Mouse (Mus musculus) erythroblast, embryonic 14.5 days (primary cell): ENCODE data around the gene Syne3. TPM values are rescaled to one million over a fixed set of nuclear protein-coding genes. Genes with fewer than 3 reads are reported as not detected.

Source experiments
- H3K27me3 ChIP-seq: 2 replicates; pipeline ENCODE4 v1.6.1; 2012; ENCODE audit warnings: inconsistent platforms; ENCODE audit not compliant: control insufficient read depth
- H3K36me3 ChIP-seq: 2 replicates; pipeline ENCODE4 v1.6.1; 2012; ENCODE audit warnings: mild to moderate bottlenecking, inconsistent platforms; ENCODE audit not compliant: control insufficient read depth
- H3K4me1 ChIP-seq: 2 replicates; pipeline ENCODE4 v1.6.1; 2012; ENCODE audit warnings: inconsistent platforms; ENCODE audit not compliant: control insufficient read depth
- H3K4me3 ChIP-seq: replicated peaks from 2 replicates; pipeline ENCODE3; 2012; ENCODE audit warnings: moderate library complexity, mild to moderate bottlenecking, inconsistent platforms
- H3K9me3 ChIP-seq: 2 replicates; pipeline ENCODE4 v1.6.1; 2012; ENCODE audit warnings: low read length, inconsistent platforms, mixed read lengths; ENCODE audit not compliant: control insufficient read depth
- GATA1 ChIP-seq: IDR thresholded peaks from 2 replicates; pipeline ENCODE4 v1.6.1; 2012; ENCODE audit warnings: low read length, inconsistent platforms, mixed read lengths
- TAL1 ChIP-seq: IDR thresholded peaks from 3 replicates; pipeline ENCODE4 v1.6.1; 2012; ENCODE audit warnings: low read length, inconsistent platforms, mixed read lengths
- polyA plus RNA-seq: library from polyadenylated mRNA; stranded (reverse); fragments of >175 nt; gene quantifications from 2 replicates; pipeline ENCODE4 v1.2.3, GENCODE M21; 2012

Syne3 gene
- polyA plus RNA-seq, 1 experiment: 1.2 TPM

GRCm38 (mm10) chr12:104882533-104882932 is 127.1 kb downstream of the Syne3 start:
- Histone ChIP-seq H3K27me3 (no peaks in the 10 kb centered on the region), H3K36me3 (no peaks in the 10 kb centered on the region), H3K4me1 (no peaks in the 10 kb centered on the region), H3K9me3 (peaks cover 4% of the 10 kb centered on the region), H3K4me3 (no peak overlapping the region)
- no peak for TF ChIP-seq GATA1
- TF ChIP-seq TAL1: no peak

- TF ChIP-seq GATA1 (no peak), TAL1 (no peak)
- H3K9me3 ChIP-seq: peaks cover 4% of the 10 kb centered on the region
- H3K4me3 ChIP-seq: no peak overlapping the region
Observed at GRCm38 (mm10) chr12:104882061-104882460, 127.5 kb downstream of the Syne3 start.

GRCm38 (mm10) chr12:104881518-104882060 is 128.0 kb downstream of the Syne3 start:
- TF ChIP-seq TAL1 (no peak), GATA1 (no peak)
- no peaks in the 10 kb centered on the region for H3K36me3 ChIP-seq

More at GRCm38 (mm10) chr12:104882061-104882460, 127.5 kb downstream of the Syne3 start:
- Histone ChIP-seq H3K27me3 (no peaks in the 10 kb centered on the region), H3K4me1 (no peaks in the 10 kb centered on the region), H3K36me3 (no peaks in the 10 kb centered on the region)

GRCm38 (mm10) chr12:104880367-104880766 is 129.2 kb downstream of the Syne3 start:
- H3K4me3 ChIP-seq: no peak overlapping the region
- peaks cover 4% of the 10 kb centered on the region for H3K9me3 ChIP-seq
- TF ChIP-seq GATA1 (no peak), TAL1 (no peak)
- no peaks in the 10 kb centered on the region for H3K27me3 ChIP-seq
- no peaks in the 10 kb centered on the region for H3K4me1 ChIP-seq
- H3K36me3 ChIP-seq: no peaks in the 10 kb centered on the region

More at GRCm38 (mm10) chr12:104881518-104882060, 128.0 kb downstream of the Syne3 start:
- H3K9me3 ChIP-seq: peaks cover 4% of the 10 kb centered on the region
- no peak overlapping the region for H3K4me3 ChIP-seq
- H3K4me1 ChIP-seq: no peaks in the 10 kb centered on the region
- H3K27me3 ChIP-seq: no peaks in the 10 kb centered on the region

Other genes with a start within 250 kb of the Syne3 start
- gene Clmn, start 144.7 kb downstream of the Syne3 start, polyA plus RNA-seq: under 0.01 and 0.01 TPM in 2 replicates
- 218 and 245 TPM in 2 replicates for gene Glrx5, start 22.9 kb upstream of the Syne3 start, polyA plus RNA-seq
- gene Tcl1b2, start 136.2 kb upstream of the Syne3 start, polyA plus RNA-seq: not detected in 2 replicates
- not detected in 2 replicates for gene Tcl1b1, start 149.9 kb upstream of the Syne3 start, polyA plus RNA-seq
- gene Tcl1b5, start 166.5 kb upstream of the Syne3 start, polyA plus RNA-seq: not detected in 2 replicates
- not detected in 2 replicates for gene Tcl1b3, start 181.2 kb upstream of the Syne3 start, polyA plus RNA-seq
- not detected in 2 replicates for gene Tcl1b4, start 192.1 kb upstream of the Syne3 start, polyA plus RNA-seq
- not detected in 2 replicates for gene Tcl1, start 213.0 kb upstream of the Syne3 start, polyA plus RNA-seq